Mouse (Mus musculus) gastrocnemius, postnatal 14 days (tissue): Measurements from ENCODE around the gene Zfyve19. TPM values are rescaled to one million over a fixed set of nuclear protein-coding genes. Genes with fewer than 3 reads are reported as not detected.

ENCODE experiments used
- DNase-seq: peaks from one replicate; pipeline ENCODE4 v3.0.0; 2021; ENCODE audit warnings: mixed read lengths
- intact Hi-C: fragments of 180-260 bp; cut with DNase I; formaldehyde crosslinking; loops from one replicate; pipeline ENCODE4 v1.15.1; 2025; ENCODE audit warnings: low total_unique reads
- total RNA-seq, 2 experiments: library from RNA; stranded (reverse); gene quantifications; 2 replicates each; pipeline ENCODE4 v1.2.3; 2021

Zfyve19 gene
- total RNA-seq, 2 experiments from 2014 or later, result 10.6 to 11.6 TPM

DNA sequence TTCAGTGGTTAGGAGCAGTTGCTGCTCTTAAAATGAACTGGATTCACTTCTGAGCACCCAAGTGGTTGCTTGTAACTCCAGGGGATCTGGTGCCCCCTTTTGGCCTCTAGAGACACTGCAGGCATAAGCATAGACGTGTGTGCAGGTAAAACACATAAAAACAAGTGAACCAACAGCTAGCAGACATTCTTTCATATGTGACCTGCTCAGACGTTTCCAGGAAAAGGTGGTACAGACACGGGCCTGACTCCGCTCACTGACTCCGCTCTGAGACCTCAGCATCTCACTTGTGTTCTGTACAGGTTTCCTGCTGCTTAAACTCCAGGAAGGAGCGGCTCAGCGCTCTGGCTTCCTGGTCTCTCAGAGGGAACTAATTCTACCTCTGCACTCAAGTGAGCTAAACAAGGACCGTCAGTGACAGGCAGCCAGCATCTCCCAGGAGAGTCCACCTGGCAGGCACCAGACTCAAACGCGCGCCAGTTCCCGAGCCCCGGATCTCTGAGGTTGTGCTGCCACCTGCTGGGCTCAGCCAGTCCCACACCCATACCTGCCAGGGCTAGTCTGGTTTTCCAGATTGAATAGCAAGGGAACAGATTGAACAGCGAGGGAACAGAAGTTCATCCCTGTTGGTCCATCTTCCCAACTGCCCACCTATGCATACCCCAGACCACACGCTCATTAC, 19.2 kb upstream of the Zfyve19 start:
- DNase-seq, result peak; percentile 85
- intact Hi-C loops, result loop anchor here (5.0 kb wide), 2 partner anchors 72 to 152 kb away; no protein-coding TSS in a partner anchor

DNA sequence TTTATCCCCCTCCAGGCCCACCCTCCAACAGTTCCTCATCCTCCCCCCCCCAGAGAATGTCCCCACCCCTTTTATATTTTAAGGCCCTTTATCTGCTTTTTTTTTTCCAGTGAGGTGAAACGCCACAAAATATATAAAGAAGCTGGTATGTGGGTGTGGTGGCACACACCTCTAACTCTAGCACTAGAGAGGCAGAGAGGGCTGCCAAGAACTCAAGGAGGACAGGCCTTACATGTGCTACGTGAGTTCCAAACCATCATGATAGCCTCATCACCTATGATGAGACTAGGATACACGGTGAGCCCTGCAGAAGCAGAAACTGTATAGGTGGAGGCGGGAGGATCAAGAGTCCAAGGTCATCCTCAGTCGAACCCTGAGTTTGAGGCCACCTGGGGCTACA, 17.4 kb upstream of the Zfyve19 start:
- DNase-seq, result no peak
- intact Hi-C loops, result no loop called here

DNA sequence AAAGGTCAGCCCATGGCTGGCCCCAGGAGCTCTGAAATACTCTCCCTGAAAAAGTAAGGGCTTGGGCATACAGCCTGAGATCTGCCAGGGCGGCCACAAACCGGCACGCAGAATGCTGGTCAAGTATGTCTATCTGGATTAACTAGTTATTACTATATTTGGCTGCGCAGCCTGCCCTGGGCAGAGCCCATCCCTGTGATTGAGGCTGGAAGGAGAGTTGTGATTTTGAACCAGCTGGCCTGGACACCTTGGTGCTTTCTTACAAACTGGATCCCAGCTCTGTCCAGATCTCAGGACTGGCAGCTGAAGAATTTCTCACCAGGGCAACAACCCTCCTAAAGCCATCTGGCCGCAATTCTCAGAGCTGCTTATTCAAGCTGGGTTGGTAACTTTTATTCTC, 14.3 kb upstream of the Zfyve19 start:
- peak; percentile 62 for DNase-seq
- intact Hi-C loops, result no loop called here

DNA sequence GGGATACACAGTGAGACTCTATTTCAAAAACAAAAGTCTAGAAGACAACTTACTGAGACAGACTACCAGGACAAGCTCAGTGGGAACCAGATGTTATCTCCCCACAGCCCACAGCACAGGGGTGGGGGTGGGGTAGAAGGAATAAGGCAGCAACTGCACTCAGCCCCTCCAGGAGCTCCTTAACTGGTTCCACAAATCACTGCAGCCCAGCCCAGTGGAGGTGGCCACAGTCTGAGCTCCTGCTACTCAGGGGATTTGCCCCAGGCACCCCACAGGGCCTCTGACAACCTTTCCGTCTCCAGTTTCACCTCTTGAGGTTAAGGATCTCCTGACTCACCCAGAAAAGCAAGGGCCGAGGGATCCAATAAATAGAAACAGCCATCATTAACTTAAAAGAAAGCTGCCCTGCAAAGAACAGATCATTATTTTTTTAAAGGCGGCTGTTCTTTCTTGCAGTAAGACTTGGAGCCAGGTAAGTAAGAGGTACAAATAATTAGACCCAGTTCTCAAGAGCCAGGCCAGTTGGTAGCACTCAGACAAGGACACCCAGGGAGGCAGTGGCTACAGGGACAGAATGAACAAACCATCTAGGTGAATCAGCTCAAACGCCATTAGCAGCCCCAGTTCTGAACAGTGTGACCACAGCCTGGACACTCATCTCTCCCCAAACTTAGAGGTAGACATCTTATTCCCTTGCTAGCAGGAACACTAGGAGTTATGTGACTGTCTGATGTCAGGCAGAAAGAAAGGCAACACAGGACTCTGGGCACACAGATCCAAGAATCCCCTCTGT, 11.9 kb upstream of the Zfyve19 start:
- no peak for DNase-seq
- intact Hi-C loops, result no loop called here

DNA sequence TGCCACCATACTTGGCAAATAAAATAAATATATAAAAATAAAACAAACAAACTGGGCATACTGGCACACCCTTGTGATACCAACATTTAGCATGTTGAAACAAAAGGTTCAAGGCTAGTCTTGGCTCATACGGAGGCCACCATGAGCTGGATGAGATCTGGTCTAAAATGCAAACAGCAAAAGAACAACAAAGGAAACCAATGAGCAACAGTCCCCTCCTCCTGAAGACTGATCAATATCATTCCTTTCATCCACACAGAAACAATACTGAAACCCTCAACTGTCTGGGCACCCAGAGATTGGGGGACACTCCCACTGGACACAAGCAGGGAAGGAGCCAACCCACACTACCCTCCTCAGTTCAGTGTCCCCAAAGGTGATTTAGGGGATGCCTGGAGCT, 10.9 kb upstream of the Zfyve19 start:
- no peak for DNase-seq
- intact Hi-C loops, result no loop called here

DNA sequence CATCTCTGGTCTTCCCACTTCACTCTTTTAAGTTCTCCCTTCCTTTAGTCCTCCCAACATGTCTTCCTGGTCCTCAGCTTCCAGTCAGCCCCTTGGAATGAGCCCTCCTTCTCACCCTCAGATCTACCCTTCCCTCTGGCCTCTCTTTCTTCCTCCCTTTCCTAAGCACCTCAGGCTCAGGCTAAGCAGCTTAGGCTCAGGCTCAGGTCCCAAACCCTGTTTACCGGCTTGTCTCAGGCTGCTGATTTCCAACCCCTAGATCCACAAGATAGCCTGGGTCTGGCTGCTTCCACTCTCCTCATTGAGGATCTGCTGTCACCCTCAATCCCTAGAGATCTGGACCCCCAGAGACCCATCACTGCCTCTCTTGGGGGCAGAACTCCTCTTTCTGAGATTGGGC, 10.4 kb upstream of the Zfyve19 start:
- DNase-seq, result no peak
- intact Hi-C loops, result no loop called here

DNA sequence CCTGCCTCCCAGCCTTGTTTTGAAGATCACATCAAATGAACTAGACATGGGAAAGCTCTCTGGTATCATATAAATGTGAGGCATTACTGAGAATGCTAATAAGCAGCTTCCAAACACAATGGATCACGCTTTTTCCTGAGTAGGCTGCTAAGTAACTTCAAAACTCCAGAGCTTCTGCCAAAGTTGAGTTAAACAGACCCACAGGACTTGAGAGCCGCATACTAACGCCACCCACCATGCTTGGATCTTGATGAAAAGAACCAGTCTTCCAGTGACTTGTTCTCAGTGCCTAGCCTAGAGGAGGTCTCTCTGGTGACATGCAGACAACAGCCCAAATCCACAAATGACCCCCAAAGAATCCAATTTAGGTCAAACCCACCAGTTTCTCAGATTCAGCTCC, 9.5 kb upstream of the Zfyve19 start:
- intact Hi-C loops, result no loop called here
- DNase-seq, result no peak

DNA sequence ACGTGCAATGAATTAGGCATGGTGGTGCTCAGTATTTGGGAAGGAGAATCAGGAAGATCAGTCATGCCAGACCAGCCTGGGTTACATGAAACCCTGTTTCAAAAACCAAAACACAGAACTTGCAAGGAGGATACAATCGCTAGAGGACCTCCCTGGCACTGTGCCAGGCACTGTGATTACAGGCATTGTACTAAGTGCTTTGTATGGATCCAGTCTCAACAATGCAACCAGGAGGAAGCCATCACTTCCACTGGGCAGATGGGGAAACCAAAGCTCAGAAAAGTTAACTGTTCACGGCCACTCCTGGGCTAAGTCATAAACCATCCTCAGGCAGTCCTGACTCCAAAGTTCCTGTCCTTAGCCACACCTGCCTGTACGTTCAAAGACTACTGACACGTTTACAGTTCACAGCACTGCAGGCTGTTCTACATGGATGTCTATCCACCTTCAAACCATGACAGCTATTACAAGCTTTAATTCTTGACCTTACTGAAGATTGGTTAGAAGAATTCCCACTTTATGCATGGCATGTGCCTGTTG, 5.4 kb upstream of the Zfyve19 start:
- peak; percentile 34 for DNase-seq
- intact Hi-C loops, result no loop called here

DNA sequence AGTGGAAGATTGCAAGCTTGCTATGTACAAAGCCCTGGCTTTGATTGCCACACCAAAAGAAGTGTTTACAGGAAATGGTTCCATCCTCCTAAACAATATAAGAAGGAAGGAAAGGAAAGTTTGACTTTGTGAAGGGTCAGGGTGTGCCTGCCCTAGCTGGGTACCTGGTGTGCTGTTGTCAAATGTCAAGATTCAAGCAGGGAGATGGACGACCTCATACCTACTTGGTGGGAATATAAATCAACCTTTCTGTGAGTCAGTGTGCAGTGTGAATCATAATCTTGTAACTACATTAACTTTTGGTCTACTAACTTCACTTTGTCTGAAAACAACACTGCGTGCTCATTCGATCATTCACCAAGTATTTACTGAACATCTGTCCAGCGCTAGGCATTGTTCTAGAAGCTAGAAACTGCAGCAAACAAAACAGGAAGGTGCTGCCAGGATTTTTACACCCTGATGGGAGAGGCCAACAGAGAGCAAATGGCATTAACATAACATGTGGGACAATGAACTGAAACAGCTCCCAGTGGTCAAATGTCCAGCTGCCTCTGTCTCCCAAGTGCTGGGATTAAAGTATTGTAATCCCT, 4.5 kb upstream of the Zfyve19 start:
- no peak for DNase-seq
- intact Hi-C loops, result no loop called here

DNA sequence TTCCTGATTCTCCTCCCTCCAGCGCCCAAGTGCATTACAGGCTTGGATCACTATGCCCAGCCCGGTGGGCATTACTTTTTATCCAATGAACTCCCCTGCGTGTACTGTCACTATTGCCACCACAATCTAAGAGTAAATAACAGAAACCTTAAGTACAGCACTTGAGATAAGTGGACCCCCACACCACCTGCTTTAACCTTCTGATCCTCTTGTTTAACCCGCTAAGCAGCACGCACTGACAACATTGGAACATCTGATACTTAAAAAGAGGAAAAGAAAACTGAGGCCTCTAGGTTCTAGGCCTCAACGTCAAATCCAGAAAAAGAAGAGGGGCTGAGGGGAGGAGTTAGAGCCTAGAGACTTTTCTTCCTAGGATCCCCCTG, 465 bp upstream of the Zfyve19 start:
- intact Hi-C loops, result no loop called here
- no peak for DNase-seq

DNA sequence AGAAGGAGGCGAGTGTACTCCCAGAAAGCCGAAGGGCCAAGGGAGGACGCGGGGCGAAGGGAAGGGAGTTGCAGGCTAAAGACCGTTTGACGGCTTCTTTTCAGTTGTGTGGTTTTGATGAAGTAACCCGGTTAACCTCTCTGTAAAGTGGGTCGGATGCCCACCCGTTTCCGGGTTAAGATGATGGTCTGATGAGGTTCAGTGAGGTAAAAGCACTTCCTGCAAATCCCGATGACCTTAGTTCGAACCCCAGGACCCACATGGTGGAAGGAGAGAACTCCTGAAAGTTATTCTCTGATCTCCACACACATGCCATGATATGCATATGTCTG, 725 bp downstream of the Zfyve19 start:
- intact Hi-C loops, result no loop called here
- no peak for DNase-seq

DNA sequence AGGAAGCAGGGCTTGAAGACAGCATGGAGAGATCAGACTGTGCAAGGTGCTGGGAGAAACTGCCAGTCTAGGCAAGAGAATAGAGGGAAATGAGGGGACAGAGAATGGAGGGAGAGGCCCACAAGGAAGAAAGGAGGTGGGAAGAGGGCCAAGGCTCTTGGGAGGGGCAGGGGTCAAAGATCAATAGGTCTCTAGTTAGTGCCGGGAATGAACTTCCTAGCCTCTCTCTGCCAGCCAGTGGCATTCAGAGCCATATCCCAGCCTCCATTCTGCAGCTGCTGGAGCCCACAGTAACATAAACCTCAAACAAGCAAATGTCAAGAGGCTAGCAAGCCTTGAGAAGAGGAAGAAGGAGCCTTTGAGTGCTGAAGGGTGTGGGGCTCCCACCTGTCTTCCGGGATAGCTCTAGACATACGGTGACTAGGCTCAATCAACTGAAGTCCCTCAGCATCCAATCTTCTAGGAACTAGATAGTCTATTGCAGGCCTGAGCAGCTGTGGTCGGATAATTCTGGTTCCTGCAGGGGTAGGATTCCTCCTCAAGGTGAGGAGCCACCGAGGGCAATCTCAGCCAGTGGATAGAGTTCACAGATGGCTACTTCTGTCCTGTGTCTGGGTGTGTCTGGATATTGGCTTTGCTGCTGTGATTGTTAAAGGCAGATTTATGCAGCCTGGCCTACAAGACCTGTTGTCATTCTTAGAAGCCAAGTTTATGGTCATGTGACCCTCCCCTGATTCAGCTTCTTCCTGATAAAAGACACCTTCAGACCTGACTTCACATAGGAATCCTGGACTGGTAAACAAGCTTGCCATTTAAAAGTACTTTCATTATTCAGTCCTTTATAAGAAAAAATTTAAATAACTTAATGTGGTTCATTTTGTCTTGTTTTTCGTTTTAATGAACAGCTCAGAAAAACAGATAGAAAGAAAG, 21.6 kb downstream of the Zfyve19 start, which contains the start of gene Ppp1r14d:
TSS of gene Ppp1r14d (minus strand) at position 132 of the 930 bp plus-strand sequence.
- no peak for DNase-seq
- intact Hi-C loops, result no loop called here

DNA sequence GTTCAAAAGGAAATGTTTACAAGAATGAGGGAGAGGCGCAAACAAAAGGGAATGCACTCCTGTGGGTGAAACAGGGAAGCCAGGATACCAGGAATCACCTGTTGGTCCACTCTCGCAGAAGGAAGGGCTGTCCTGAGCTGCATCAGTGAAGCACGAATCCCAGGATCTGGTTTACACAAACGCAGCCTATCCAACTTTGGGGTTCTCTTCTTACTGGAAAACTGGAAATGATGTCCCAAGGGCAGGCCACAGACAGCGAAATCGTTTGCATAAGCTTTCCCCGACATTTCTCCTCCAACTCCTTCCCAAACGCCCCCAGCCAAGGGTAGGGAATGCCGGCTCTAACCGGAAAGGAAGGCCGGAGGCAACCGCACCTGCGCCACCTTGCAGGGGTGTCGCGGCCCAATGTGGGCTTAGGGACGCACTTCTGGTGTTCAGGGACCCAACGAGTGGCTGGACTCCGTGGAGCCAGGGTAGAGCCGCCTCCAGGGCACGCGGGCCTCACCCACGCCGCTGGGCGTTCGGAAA, 28.3 kb downstream of the Zfyve19 start:
- intact Hi-C loops, result no loop called here
- DNase-seq, result no peak

DNA sequence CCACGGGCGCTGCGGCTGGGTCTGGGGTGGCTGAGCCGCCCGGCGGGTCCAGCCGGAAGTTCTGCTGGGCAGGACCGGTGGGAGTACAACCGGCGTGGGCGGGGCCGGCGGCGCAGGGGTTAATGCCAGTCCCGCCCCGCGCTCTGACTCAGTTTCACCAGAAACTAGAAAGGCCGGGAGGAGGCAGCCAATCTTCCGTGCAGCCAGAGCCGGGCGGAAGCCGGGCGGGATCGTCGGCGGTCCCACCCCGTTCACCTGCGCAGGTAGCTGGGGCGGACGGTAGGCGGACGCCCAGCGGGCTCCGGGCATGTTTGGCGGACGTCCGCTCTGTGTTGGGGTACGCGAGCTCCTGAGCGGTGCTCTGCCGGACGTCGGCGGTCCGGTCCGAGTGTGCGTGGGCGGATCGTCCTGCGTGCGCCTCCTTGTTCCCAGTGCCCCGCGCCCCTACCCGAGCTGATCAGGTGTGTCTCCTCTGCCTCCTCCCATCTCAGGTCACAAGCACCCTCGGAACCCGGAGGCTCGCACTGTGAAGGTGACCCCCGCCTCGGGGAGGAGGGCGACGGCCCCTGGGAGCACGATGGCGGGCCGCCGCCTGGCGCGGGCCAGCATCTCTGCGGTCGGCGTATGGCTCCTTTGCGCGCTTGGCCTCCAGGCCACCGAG, 28.9 kb downstream of the Zfyve19 start, which contains the start of gene Spint1:
TSS of gene Spint1 (plus strand) at position 153 of the 661 bp plus-strand sequence.
- no peak for DNase-seq

DNA sequence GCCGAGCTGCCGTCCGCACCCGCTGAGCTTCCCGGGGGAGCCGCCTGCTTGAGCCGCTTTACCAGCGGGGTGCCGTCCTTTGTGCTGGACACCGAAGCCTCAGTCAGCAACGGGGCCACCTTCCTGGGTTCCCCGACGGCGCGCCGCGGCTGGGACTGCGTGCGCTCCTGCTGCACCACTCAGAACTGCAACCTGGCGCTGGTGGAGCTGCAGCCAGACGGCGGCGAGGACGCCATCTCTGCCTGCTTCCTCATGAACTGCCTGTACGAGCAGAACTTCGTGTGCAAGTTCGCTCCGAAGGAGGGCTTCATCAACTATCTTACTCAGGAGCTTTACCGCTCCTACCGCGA, 29.4 kb downstream of the Zfyve19 start:
- DNase-seq, result no peak
- intact Hi-C loops, result no loop called here

More for the DNA sequence above, 28.9 kb downstream of the Zfyve19 start, which contains the start of gene Spint1:
- intact Hi-C loops, result no loop called here

DNA sequence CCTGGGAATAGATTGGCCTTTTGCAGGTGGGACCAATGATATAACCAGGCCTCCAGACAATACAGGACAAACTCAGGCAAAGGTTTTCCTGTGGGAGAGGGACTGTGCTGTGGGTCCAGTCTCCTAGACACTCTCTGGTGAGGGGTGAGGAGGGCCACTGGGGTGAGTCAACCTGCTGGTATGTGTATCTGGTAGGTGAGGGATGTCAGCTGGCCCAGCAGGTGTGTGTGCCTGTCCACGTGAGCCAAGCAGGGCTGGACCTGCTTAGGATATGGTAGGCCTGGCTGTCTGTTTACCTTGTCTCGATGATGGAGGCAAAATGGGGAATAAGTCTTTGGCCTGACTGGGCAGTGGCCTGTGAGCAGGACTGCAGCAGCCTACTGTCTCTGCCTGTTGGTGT, 30.3 kb downstream of the Zfyve19 start:
- DNase-seq, result no peak
- intact Hi-C loops, result no loop called here

DNA sequence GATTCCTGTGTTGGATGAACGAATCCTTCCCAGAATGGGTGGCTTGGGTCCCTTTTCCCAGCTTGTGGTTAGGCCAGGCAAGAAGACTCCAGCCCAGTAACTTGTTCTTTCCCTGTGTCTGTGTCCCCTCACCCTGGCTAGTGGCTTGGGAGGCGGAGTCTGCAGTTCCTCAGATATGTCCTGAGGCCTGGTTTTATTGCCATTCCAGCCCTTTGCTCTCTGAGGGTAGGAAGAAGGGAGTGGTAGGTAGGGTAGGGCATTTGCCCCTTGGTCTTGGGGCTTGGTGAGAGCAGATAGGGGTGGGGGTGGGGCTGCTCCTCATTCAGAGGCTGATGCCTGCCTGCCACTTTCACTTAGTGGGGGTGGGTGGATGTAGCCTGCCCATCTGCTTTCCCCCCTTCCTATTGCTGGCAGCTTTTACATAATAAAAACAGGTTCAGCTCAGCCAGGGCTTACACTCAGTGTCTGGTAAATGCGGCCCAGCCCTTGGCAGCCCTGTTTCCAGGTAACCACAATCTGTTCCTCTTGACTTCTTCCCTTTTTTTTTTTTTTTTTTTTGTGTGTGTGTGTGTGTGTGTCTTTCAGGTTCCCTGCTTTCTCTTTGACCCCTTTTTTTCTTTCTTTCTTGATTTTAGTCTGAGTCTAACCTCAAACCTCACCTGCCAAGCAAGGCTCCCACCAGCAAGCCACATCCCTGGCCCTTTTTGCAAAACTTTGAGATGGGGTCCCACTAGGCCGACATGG, 31.8 kb downstream of the Zfyve19 start:
- intact Hi-C loops, result no loop called here
- DNase-seq, result no peak

DNA sequence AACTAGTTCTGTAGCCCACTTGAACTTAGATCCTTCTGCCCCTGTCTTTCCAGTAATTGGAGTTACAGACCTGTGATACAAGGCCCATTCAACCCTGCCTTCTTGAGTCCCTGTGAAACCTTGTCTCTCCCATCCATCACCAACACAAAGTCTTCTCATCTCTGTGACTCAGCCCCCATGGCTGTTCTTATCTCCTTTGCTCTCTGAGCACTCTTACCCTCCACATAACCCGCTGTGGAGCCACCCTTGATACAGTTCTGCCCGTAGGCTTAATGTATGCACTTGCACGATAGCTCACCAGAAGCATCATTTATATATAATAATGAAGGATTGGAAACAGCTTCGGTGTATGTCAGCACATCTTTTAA, 32.4 kb downstream of the Zfyve19 start:
- intact Hi-C loops, result no loop called here

More for the DNA sequence above, 32.4 kb downstream of the Zfyve19 start:
- no peak for DNase-seq
